Mouse (Mus musculus) stomach, embryonic 14.5 days (tissue): Measurements from ENCODE around the gene Rbfox3. TPM values are rescaled to one million over a fixed set of nuclear protein-coding genes. Genes with fewer than 3 reads are reported as not detected.

Experiments
- ATAC-seq: fragments of 200-750 bp; cut with Nextera tagmentation; 2 replicates; pipeline ENCODE4 v1.8.0; 2017; ENCODE audit warnings: low read depth, moderate TSS enrichment; ENCODE audit not compliant: insufficient number of reproducible peaks, insufficient read depth, low FRiP score
- H3K27ac ChIP-seq: fragments of 300-500 bp; sonication (generic); 2 replicates; pipeline ENCODE4 v1.5.1; 2014; ENCODE audit warnings: mild to moderate bottlenecking, low read length, moderate library complexity, mixed read lengths
- H3K27me3 ChIP-seq: fragments of 300-500 bp; sonication (generic); 2 replicates; pipeline ENCODE4 v1.6.1; 2014; ENCODE audit warnings: low read length, control low read depth, mixed read lengths; ENCODE audit not compliant: control insufficient read depth, insufficient read depth
- H3K36me3 ChIP-seq: fragments of 300-500 bp; sonication (generic); 2 replicates; pipeline ENCODE4 v1.6.1; 2014; ENCODE audit warnings: mild to moderate bottlenecking, control low read depth, low read length, moderate library complexity, mixed read lengths; ENCODE audit not compliant: control insufficient read depth, insufficient read depth
- H3K4me1 ChIP-seq: fragments of 300-500 bp; sonication (generic); 2 replicates; pipeline ENCODE4 v1.6.1; 2014; ENCODE audit warnings: low read length, control low read depth, mixed read lengths; ENCODE audit not compliant: control insufficient read depth, insufficient read depth
- H3K4me2 ChIP-seq: fragments of 300-500 bp; sonication (generic); replicated peaks from 2 replicates; pipeline ENCODE4 v1.6.1; 2014; ENCODE audit warnings: low read depth, low read length, control low read depth
- H3K4me3 ChIP-seq: fragments of 300-500 bp; sonication (generic); 2 replicates; pipeline ENCODE4 v1.5.1; 2014; ENCODE audit warnings: low read depth, low read length, control low read depth
- H3K9ac ChIP-seq: fragments of 300-500 bp; sonication (generic); replicated peaks from 2 replicates; pipeline ENCODE4 v1.6.1; 2014; ENCODE audit warnings: low read depth, mild to moderate bottlenecking, control low read depth, low read length, moderate library complexity, mixed read lengths
- H3K9me3 ChIP-seq: fragments of 300-500 bp; sonication (generic); 2 replicates; pipeline ENCODE4 v1.6.1; 2016; ENCODE audit warnings: low read depth, low read length, control low read depth; ENCODE audit not compliant: control insufficient read depth
- WGBS: fragments of 180-500 bp; shearing (Covaris S2); extraction: QIAGEN DNeasy Blood & Tissue Kit; methylation state at CpG from one replicate; pipeline ENCODE4 v1.1.7; 2014; 5-methylcytosine and 5-hydroxymethylcytosine counted together
- polyA plus RNA-seq: library from polyadenylated mRNA; unstranded; fragments of >200 nt; fragmentation: Nextera tagmentation; extraction: Ambion mirVana; gene quantifications from 2 replicates; pipeline ENCODE4 v1.2.1, GENCODE M21; 2014

The Rbfox3 gene
- polyA plus RNA-seq, 1 experiment from 2014 or later: 1.2 TPM

- Histone ChIP-seq H3K9ac (no peak overlapping the region), H3K27me3 (no peaks in the 10 kb centered on the region), H3K4me3 (no peak overlapping the region), H3K27ac (no peak overlapping the region), H3K36me3 (no peaks in the 10 kb centered on the region), H3K9me3 (no peaks in the 10 kb centered on the region), H3K4me2 (no peak overlapping the region), H3K4me1 (peaks cover 9% of the 10 kb centered on the region)
- 74% methylated on average over 1 of the region's 1 CpGs for WGBS
- no peak for ATAC-seq
Measured at GRCm38 (mm10) chr11:118749541-118749940, 161.9 kb downstream of the Rbfox3 start.

- H3K27me3 ChIP-seq: no peaks in the 10 kb centered on the region
- H3K4me1 ChIP-seq: peaks cover 9% of the 10 kb centered on the region
- H3K9me3 ChIP-seq: no peaks in the 10 kb centered on the region
- H3K4me3 ChIP-seq: no peak overlapping the region
- no peak overlapping the region for H3K4me2 ChIP-seq
- no peak for ATAC-seq
- 66% methylated on average over 10 of the region's 10 CpGs for WGBS
- H3K27ac ChIP-seq: no peak overlapping the region
- no peak overlapping the region for H3K9ac ChIP-seq
- H3K36me3 ChIP-seq: no peaks in the 10 kb centered on the region
Measured at GRCm38 (mm10) chr11:118748622-118749021, 162.8 kb downstream of the Rbfox3 start.

GRCm38 (mm10) chr11:118745279-118745678 is 166.1 kb downstream of the Rbfox3 start:
- Histone ChIP-seq H3K27me3 (no peaks in the 10 kb centered on the region), H3K4me1 (peaks cover 9% of the 10 kb centered on the region), H3K4me2 (peak overlapping the region; percentile 34; the same call in 1 of the 2 replicates), H3K9me3 (no peaks in the 10 kb centered on the region), H3K9ac (no peak overlapping the region), H3K27ac (no peak overlapping the region), H3K4me3 (no peak overlapping the region), H3K36me3 (no peaks in the 10 kb centered on the region)
- ATAC-seq: no peak

DNA sequence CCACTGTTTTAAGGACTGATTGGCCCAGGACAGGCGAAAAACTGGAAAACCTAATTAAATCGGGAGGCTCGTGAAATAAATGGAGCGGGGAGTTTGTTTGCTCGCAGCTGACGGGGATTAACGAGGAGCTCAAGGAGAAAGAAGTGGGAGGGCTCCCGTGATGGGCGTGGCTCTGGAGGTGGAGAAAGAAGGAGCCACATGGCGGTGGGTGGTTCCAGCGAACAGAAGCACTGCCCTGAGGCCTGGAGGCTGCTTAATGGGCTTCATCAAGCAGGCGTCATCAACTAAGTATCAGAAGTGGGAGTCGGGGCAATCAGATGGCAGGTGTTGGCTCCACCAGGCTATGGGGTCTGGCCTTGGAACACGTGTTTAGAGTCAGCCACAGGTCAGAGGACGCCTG is 166.6 kb downstream of the Rbfox3 start:
- 1% methylated on average over 15 of the region's 15 CpGs for WGBS
- Histone ChIP-seq H3K9me3 (no peaks in the 10 kb centered on the region), H3K36me3 (no peaks in the 10 kb centered on the region), H3K27me3 (no peaks in the 10 kb centered on the region), H3K4me2 (peak overlapping the region; percentile 34), H3K4me3 (peak overlapping the region; percentile 11), H3K27ac (no peak overlapping the region), H3K4me1 (peaks cover 9% of the 10 kb centered on the region), H3K9ac (no peak overlapping the region)
- ATAC-seq: no peak

- no peak overlapping the region for H3K9ac ChIP-seq
- H3K27me3 ChIP-seq: no peaks in the 10 kb centered on the region
- ATAC-seq: no peak
- no peak overlapping the region for H3K4me2 ChIP-seq
- H3K27ac ChIP-seq: no peak overlapping the region
- H3K36me3 ChIP-seq: no peaks in the 10 kb centered on the region
- peaks cover 9% of the 10 kb centered on the region for H3K4me1 ChIP-seq
- WGBS: 11% methylated on average over 3 of the region's 3 CpGs
- H3K9me3 ChIP-seq: no peaks in the 10 kb centered on the region
- no peak overlapping the region for H3K4me3 ChIP-seq
Measured at GRCm38 (mm10) chr11:118742762-118743161, 168.6 kb downstream of the Rbfox3 start.

- 36% methylated on average over 6 of the region's 6 CpGs for WGBS
- H3K27me3 ChIP-seq: no peaks in the 10 kb centered on the region
- no peak overlapping the region for H3K4me3 ChIP-seq
- H3K9ac ChIP-seq: no peak overlapping the region
- H3K4me1 ChIP-seq: peaks cover 9% of the 10 kb centered on the region
- no peak overlapping the region for H3K4me2 ChIP-seq
- no peaks in the 10 kb centered on the region for H3K36me3 ChIP-seq
- no peak for ATAC-seq
- H3K27ac ChIP-seq: no peak overlapping the region
- H3K9me3 ChIP-seq: no peaks in the 10 kb centered on the region
Measured at GRCm38 (mm10) chr11:118741262-118741661, 170.1 kb downstream of the Rbfox3 start.

- Histone ChIP-seq H3K9me3 (no peaks in the 10 kb centered on the region), H3K36me3 (no peaks in the 10 kb centered on the region), H3K4me3 (no peak overlapping the region), H3K27ac (no peak overlapping the region), H3K9ac (no peak overlapping the region), H3K4me2 (no peak overlapping the region), H3K4me1 (peaks cover 4% of the 10 kb centered on the region), H3K27me3 (no peaks in the 10 kb centered on the region)
- no peak for ATAC-seq
- WGBS: 16% methylated on average over 6 of the region's 6 CpGs
Measured at GRCm38 (mm10) chr11:118740001-118740400, 171.4 kb downstream of the Rbfox3 start.

- H3K9me3 ChIP-seq: no peaks in the 10 kb centered on the region
- no peak overlapping the region for H3K4me3 ChIP-seq
- no peaks in the 10 kb centered on the region for H3K27me3 ChIP-seq
- H3K27ac ChIP-seq: no peak overlapping the region
- H3K36me3 ChIP-seq: no peaks in the 10 kb centered on the region
- H3K9ac ChIP-seq: no peak overlapping the region
- WGBS: 9% methylated on average over 23 of the region's 23 CpGs
- H3K4me1 ChIP-seq: no peaks in the 10 kb centered on the region
- no peak overlapping the region for H3K4me2 ChIP-seq
- no peak for ATAC-seq
Measured at GRCm38 (mm10) chr11:118738855-118739832, 172.3 kb downstream of the Rbfox3 start.
